Mouse (Mus musculus) spleen, adult 2 months (tissue): ENCODE measurements at regions not wholly inside any gene's neighbourhood (a gene's known extent, or its start where the extent isn't known, plus 50 kb on each side); places are given as distances from the start of the nearest gene placed in this dataset.

Experiments
- DNase-seq, 2 experiments: peaks; one replicate each; pipeline versions ENCODE4 v3.0.0 to v3.0.0-alpha.2; 2012 to 2021; ENCODE audit warnings: low spot score in 2 of 2, low read depth in 1 of 2
- H3K27ac ChIP-seq: fragments of 200-500 bp; 2 replicates; pipeline ENCODE4 v1.5.1; 2012; ENCODE audit warnings: low read length, inconsistent platforms; ENCODE audit not compliant: insufficient read depth
- H3K27me3 ChIP-seq: fragments of 200-500 bp; 2 replicates; pipeline ENCODE4 v1.6.1; 2012; ENCODE audit warnings: mild to moderate bottlenecking, moderate library complexity, low read length, inconsistent platforms; ENCODE audit not compliant: control insufficient read depth, insufficient read depth
- H3K36me3 ChIP-seq: fragments of 200-500 bp; 2 replicates; pipeline ENCODE4 v1.6.1; 2012; ENCODE audit warnings: mild to moderate bottlenecking, low read length, inconsistent platforms; ENCODE audit not compliant: control insufficient read depth, insufficient read depth
- H3K4me1 ChIP-seq: fragments of 200-500 bp; 2 replicates; pipeline ENCODE4 v1.6.1; 2011; ENCODE audit warnings: inconsistent platforms; ENCODE audit not compliant: control insufficient read depth, insufficient read depth, insufficient read length
- H3K4me3 ChIP-seq: fragments of 200-500 bp; 2 replicates; pipeline ENCODE4 v1.5.1; 2011; ENCODE audit warnings: mild to moderate bottlenecking, inconsistent platforms; ENCODE audit not compliant: insufficient read depth, insufficient read length; ENCODE audit errors: extremely low read depth
- CTCF ChIP-seq: fragments of 200-500 bp; IDR thresholded peaks from 2 replicates; pipeline ENCODE4 v1.5.1; 2011; ENCODE audit warnings: mild to moderate bottlenecking, inconsistent platforms; ENCODE audit not compliant: insufficient read depth, insufficient read length, insufficient replicate concordance; ENCODE audit errors: extremely low read depth
- POLR2A ChIP-seq: fragments of 200-500 bp; IDR thresholded peaks from 2 replicates; pipeline ENCODE4 v1.6.1; 2011; ENCODE audit warnings: low read depth, low read length, inconsistent platforms
- WGBS: fragments of 180-500 bp; shearing (Covaris S2); methylation state at CpG from one replicate; pipeline ENCODE4 v1.1.7; 2018; 5-methylcytosine and 5-hydroxymethylcytosine counted together

DNA sequence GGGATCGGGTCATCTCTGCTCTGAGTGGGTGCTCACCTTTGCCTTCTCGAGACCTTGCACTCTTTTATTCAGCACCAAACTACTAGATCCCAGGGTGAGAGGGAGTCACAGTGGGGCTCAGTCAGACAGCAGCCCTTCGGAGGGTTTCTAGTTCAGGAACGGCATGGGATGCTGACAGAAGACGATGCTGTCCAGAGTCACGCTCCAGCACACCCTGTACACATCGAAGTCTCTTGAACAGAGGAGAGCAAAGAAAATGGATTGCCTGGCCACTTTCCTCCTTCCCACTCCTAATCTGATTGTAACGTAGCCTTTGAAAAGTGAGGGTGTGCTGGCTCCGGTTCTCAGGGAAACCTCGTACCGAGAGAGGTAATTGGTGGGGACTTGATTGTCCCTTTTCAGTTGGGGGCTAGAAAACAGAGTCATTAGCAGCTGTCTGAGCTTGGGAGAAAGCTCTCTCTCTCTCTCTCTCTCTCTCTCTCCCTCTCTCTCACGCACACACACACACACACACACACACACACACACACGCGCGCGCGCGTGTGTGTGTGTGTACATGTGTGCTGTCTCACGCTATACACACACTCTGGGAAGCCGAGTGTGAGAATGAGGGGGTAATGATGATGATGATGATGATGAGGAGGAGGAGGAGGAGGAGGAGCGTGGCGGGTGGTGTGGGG is 61.9 kb upstream of the Unc5b start:
- Histone ChIP-seq H3K27me3 (no peaks in the 10 kb centered on the region), H3K36me3 (no peaks in the 10 kb centered on the region), H3K4me3 (no peak overlapping the region), H3K27ac (no peak overlapping the region), H3K4me1 (no peaks in the 10 kb centered on the region)
- TF ChIP-seq CTCF (no peak), POLR2A (no peak)
- WGBS, result 78% methylated on average over 22 of the region's 22 CpGs
- DNase-seq, result no peak

GRCm38 (mm10) chr10:60892730-60893129 is 61.3 kb upstream of the Unc5b start:
- TF ChIP-seq CTCF (no peak), POLR2A (no peak)
- Histone ChIP-seq H3K27me3 (no peaks in the 10 kb centered on the region), H3K27ac (no peak overlapping the region), H3K36me3 (no peaks in the 10 kb centered on the region), H3K4me1 (no peaks in the 10 kb centered on the region), H3K4me3 (no peak overlapping the region)
- DNase-seq, result no peak
- WGBS, result 11% methylated on average over 4 of the region's 4 CpGs

DNA sequence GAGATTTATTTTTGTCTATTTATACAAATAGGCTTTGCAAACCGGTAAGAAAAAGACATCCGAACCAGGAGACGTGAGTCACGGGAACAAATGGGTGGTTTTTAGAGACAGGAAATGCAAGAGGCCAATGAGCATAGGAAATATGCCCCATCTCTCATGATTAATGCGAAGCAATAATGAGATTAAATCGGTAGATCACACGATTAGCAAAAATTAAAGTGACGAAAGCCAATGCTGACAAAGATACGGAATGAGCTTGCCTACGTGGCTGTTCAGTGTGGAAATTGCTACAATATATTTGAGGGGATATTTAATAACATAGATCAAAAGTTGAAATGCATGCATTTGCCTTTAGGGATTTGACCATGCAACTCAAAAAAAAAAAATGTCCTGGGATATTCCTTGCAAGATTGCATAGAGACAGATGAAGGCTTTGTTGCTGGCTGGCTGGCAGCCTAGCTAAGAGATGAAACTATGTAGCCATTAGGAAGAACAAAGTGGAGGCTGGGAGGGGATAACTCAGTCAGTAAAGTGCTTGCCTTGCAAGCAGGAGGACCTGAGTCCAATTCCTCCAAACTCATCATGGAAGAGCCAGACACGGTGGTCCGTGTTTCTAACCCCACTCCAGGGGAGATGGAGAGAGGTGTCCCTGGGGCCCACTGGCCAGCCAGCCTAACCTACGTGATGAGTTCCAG is 60.2 kb upstream of the Unc5b start:
- Histone ChIP-seq H3K36me3 (no peaks in the 10 kb centered on the region), H3K4me3 (no peak overlapping the region), H3K27me3 (no peaks in the 10 kb centered on the region), H3K4me1 (no peaks in the 10 kb centered on the region), H3K27ac (no peak overlapping the region)
- WGBS, result 88% methylated on average over 13 of the region's 13 CpGs
- TF ChIP-seq CTCF, result no peak
- TF ChIP-seq POLR2A, result no peak
- DNase-seq, result no peak

DNA sequence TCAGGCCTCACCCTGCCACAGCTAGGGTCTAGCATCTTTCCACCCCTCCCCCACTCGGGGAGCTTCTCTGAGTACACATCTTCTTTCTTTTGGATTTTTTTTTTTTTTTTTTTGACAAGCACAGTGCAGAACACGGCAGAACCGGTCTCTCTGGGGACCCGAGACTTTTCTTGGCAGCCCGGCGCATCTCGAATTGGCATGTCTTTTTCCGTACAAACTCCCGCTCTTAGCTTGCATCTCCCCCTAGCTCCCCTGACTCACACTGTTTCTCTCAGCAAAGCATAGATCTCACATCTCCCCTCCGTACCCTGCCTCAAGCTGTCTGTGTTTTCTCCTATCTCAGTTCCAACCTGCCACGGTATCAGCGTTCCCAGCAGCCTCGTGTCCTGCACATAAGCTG is 58.4 kb upstream of the Unc5b start:
- Histone ChIP-seq H3K36me3 (no peaks in the 10 kb centered on the region), H3K27ac (no peak overlapping the region), H3K4me3 (no peak overlapping the region), H3K27me3 (no peaks in the 10 kb centered on the region), H3K4me1 (no peaks in the 10 kb centered on the region)
- TF ChIP-seq CTCF, result no peak
- TF ChIP-seq POLR2A, result no peak
- DNase-seq, result no peak
- WGBS, result 89% methylated on average over 13 of the region's 13 CpGs

DNA sequence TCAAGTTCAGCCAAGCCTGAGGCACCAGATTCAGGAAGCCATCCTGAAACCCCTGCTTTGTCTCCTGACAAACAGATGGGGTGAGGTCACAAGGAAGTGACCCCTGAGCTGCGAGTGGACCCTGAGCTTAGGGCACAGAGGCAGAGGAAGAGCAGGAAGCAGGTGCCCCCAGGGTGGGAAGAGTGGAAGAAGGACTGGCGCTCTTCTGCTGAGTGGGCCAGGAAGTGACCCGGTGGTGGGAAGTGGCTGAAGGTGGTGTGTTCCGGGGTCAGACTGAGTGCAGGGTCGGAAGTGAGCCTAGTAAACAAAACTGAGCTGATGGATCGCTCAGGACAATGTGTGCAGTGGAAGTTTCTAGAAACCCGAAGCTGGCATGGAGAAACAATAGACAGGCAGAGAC is 57.2 kb upstream of the Unc5b start:
- Histone ChIP-seq H3K4me1 (no peaks in the 10 kb centered on the region), H3K27ac (no peak overlapping the region), H3K36me3 (no peaks in the 10 kb centered on the region), H3K4me3 (no peak overlapping the region), H3K27me3 (no peaks in the 10 kb centered on the region)
- TF ChIP-seq POLR2A (no peak), CTCF (no peak)
- DNase-seq, result no peak
- 14% methylated on average over 7 of the region's 7 CpGs for WGBS

DNA sequence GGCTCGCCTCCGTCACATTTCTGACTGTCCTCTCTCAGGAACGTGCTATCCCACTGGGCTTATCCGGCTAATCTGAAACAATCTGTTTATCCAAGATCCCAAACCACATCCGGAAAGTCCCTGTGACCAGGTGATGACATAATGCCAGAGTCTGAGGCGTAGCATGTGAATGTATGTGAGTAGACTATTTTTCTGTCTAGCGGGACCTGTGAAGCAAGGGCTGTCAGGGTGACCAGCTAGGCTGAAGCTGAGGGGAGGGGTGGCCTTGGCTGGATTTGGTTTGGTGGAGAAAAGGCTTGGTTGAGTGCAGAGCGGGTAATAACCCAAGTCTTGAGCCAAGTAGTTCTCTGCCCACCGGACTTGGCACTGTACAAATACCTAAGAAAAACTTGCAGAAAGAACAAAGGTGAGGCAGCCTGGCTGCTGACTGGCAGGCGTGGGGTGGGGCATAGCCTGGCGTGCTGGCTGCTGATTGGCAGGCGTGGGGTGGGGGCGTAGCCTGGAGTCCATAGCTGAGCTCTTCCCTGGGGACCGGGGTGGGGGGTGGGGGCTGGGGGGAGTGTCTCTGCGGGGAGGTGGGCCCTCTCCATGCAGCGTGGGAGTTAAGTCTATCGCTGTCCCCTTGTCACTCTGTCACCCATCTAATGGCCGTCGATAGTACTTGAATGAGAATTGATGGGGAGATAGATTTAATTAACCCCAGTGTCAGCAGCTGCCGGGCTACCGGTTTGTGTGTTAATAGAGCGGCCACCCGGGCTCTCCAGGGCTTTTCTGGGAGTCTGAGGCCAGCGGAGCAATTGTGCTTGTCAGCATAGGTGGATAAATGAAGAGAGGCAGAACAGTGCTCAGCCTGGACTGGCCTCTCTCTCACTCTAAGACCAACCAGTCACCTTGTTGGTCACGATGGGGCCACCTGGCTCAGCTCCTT is 54.2 kb upstream of the Unc5b start:
- Histone ChIP-seq H3K4me3 (no peak overlapping the region), H3K27ac (no peak overlapping the region), H3K36me3 (no peaks in the 10 kb centered on the region), H3K27me3 (no peaks in the 10 kb centered on the region), H3K4me1 (no peaks in the 10 kb centered on the region)
- no peak for DNase-seq
- no peak for TF ChIP-seq CTCF
- WGBS, result 57% methylated on average over 25 of the region's 25 CpGs

DNA sequence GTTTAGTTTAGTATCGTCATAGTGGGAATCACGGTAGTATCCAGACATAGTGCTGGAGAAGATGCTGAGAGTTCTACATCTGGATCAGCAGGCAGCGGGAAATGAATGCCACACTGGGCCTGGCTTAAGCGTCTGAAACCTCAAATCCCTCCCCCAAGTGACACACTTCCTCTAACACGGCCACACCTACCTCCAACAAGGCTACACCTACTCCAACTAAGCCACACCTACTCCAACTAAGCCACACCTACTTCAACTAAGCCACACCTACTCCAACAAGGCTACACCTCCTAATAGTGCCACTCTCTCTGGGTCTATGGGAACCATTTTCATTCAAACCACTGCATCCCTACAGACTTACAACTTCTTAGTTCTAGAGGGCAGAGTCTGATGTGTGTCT is 53.4 kb upstream of the Unc5b start:
- DNase-seq, result no peak
- H3K4me1 ChIP-seq, result no peaks in the 10 kb centered on the region
- 90% methylated on average over 5 of the region's 5 CpGs for WGBS
- H3K27me3 ChIP-seq, result no peaks in the 10 kb centered on the region
- H3K4me3 ChIP-seq, result no peak overlapping the region
- no peak for TF ChIP-seq CTCF
- TF ChIP-seq POLR2A, result no peak
- no peak overlapping the region for H3K27ac ChIP-seq
- H3K36me3 ChIP-seq, result no peaks in the 10 kb centered on the region
